Mouse (Mus musculus): Measurements from ENCODE around the gene 1700067K01Rik. TPM values are rescaled to one million over a fixed set of nuclear protein-coding genes. Genes with fewer than 3 reads are reported as not detected.

1700067K01Rik gene
- polyA plus RNA-seq, 1 experiment from 2014 or later: 0.68 TPM

DNA sequence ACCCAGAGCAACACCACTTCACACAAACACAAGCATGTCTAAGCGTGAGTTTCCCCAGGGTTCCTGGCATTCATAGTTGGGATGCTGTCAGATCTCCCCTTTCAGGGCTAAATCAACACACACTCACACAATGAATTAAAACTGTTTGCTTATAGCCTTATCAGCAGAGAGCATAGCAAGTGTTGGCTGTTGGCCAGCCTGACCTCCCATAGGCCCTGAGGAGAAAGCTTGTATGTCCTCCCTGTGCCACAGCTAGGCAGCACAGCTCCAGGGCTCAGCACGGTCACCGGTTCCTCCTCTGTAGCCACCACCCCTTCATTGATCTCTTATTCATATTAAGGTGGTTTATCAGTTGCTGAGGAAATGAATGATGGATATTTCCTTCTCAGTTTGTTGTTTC is 51.4 kb downstream of the 1700067K01Rik start:
- no peak overlapping the region for H3K4me3 ChIP-seq
- H3K4me1 ChIP-seq: peaks cover 9% of the 10 kb centered on the region; the same call in 1 of the 2 replicates
- WGBS: 89% methylated on average over 3 of the region's 3 CpGs
- H3K27me3 ChIP-seq (ENCODE audit: low read depth, poor library complexity, severe bottlenecking): no peaks in the 10 kb centered on the region
- no peaks in the 10 kb centered on the region for H3K36me3 ChIP-seq
- H3K27ac ChIP-seq (replicated peaks): no peak overlapping the region
- H3K9me3 ChIP-seq (replicated peaks): no peaks in the 10 kb centered on the region
- DNase-seq (ENCODE audit: low spot score): no peak

DNA sequence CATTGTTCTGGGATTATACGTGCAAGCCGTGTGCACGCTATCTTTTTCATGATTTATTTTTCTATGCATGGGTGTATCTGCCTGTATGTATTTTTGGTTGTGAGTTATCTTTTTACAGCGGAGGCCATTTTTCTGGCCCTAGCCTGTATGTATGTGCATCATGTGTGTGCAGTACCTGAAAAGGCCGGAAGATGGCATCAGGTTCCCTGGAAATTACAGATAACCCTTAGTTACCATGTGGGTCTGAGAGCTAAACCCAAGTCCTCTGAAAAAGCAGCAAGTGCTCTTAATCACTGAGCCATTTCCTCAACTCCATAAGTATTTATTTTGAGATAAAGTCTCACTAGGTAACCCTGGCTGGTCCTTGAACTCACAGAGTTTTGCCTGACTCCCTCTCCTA is 51.9 kb downstream of the 1700067K01Rik start:
- no peaks in the 10 kb centered on the region for H3K36me3 ChIP-seq
- no peaks in the 10 kb centered on the region for H3K27me3 ChIP-seq (ENCODE audit: low read depth, poor library complexity, severe bottlenecking)
- no peaks in the 10 kb centered on the region for H3K9me3 ChIP-seq (replicated peaks)
- no peak overlapping the region for H3K4me3 ChIP-seq
- no peak for DNase-seq (ENCODE audit: low spot score)
- H3K4me1 ChIP-seq: peaks cover 9% of the 10 kb centered on the region; the same call in 1 of the 2 replicates
- H3K27ac ChIP-seq (replicated peaks): no peak overlapping the region
- WGBS: 95% methylated on average over 5 of the region's 5 CpGs

MicroRNAs within 50 kb of the gene (microRNA counts, 519-probe panel; counts per million panel counts)
- microRNA mmu-miR-1199: not detected

Small RNA genes lying within 50 kb of the gene (microRNA-seq; reads per million reads assigned to microRNA genes)
- 2.1 reads per million for gene Mir1199
- gene Mir8111: 4.8 reads per million, percentile 11 among the genes with 10 or more reads in this experiment

Other genes starting within 250 kb of the 1700067K01Rik start
- gene Adgrl1, start 101.4 kb upstream of the 1700067K01Rik start, polyA plus RNA-seq (2016; fragmentation: Nextera tagmentation; extraction: Ambion mirVana): 8.6 and 11.3 TPM in 2 replicates
- 0.94 and 1.0 TPM in 2 replicates for gene Gm10644, start 46.3 kb upstream of the 1700067K01Rik start, polyA plus RNA-seq (2016; fragmentation: Nextera tagmentation; extraction: Ambion mirVana)
- 106 and 115 TPM in 2 replicates for gene Asf1b, start 46.0 kb upstream of the 1700067K01Rik start, polyA plus RNA-seq (2016; fragmentation: Nextera tagmentation; extraction: Ambion mirVana)
- 169 and 178 TPM in 2 replicates for gene Prkaca, start 28.5 kb upstream of the 1700067K01Rik start, polyA plus RNA-seq (2016; fragmentation: Nextera tagmentation; extraction: Ambion mirVana)
- 8.0 and 8.5 TPM in 2 replicates for gene Samd1, start 3.8 kb upstream of the 1700067K01Rik start, polyA plus RNA-seq (2016; fragmentation: Nextera tagmentation; extraction: Ambion mirVana)
- 0.20 and 0.67 TPM in 2 replicates for gene 2210011C24Rik, start 10.7 kb downstream of the 1700067K01Rik start, polyA plus RNA-seq (2016; fragmentation: Nextera tagmentation; extraction: Ambion mirVana)
- 7.9 and 8.0 TPM in 2 replicates for gene Palm3, start 20.0 kb downstream of the 1700067K01Rik start, polyA plus RNA-seq (2016; fragmentation: Nextera tagmentation; extraction: Ambion mirVana)
- 0.17 and 0.21 TPM in 2 replicates for gene Il27ra, start 41.1 kb downstream of the 1700067K01Rik start, polyA plus RNA-seq (2016; fragmentation: Nextera tagmentation; extraction: Ambion mirVana)
- gene Rln3, start 43.5 kb downstream of the 1700067K01Rik start, polyA plus RNA-seq (2016; fragmentation: Nextera tagmentation; extraction: Ambion mirVana): 0.20 TPM in 1 of 2 replicates, not detected in the other
- gene Gm10643, start 63.6 kb downstream of the 1700067K01Rik start, polyA plus RNA-seq (2016; fragmentation: Nextera tagmentation; extraction: Ambion mirVana): 0.69 and 1.6 TPM in 2 replicates
- 7.7 and 8.6 TPM in 2 replicates for gene Rfx1, start 65.3 kb downstream of the 1700067K01Rik start, polyA plus RNA-seq (2016; fragmentation: Nextera tagmentation; extraction: Ambion mirVana)
- 16.3 and 17.5 TPM in 2 replicates for gene Dcaf15, start 103.3 kb downstream of the 1700067K01Rik start, polyA plus RNA-seq (2016; fragmentation: Nextera tagmentation; extraction: Ambion mirVana)
- gene Podnl1, start 124.5 kb downstream of the 1700067K01Rik start, polyA plus RNA-seq (2016; fragmentation: Nextera tagmentation; extraction: Ambion mirVana): 0.09 and 0.14 TPM in 2 replicates
- 14.0 and 18.1 TPM in 2 replicates for gene Cc2d1a, start 146.4 kb downstream of the 1700067K01Rik start, polyA plus RNA-seq (2016; fragmentation: Nextera tagmentation; extraction: Ambion mirVana)
- 2.4 TPM in 2 replicates for gene 4930432K21Rik, start 146.5 kb downstream of the 1700067K01Rik start, polyA plus RNA-seq (2016; fragmentation: Nextera tagmentation; extraction: Ambion mirVana)
- 3.0 and 5.6 TPM in 2 replicates for gene Nanos3, start 183.7 kb downstream of the 1700067K01Rik start, polyA plus RNA-seq (2016; fragmentation: Nextera tagmentation; extraction: Ambion mirVana)
- 30.4 and 39.5 TPM in 2 replicates for gene Zswim4, start 235.6 kb downstream of the 1700067K01Rik start, polyA plus RNA-seq (2016; fragmentation: Nextera tagmentation; extraction: Ambion mirVana)
- 363 and 389 TPM in 2 replicates for gene D8Ertd738e, start 248.2 kb downstream of the 1700067K01Rik start, polyA plus RNA-seq (2016; fragmentation: Nextera tagmentation; extraction: Ambion mirVana)

All from midbrain, embryonic 10.5 days (tissue).